Mouse (Mus musculus) embryonic facial prominence, embryonic 12.5 days (tissue): ENCODE measurements around the gene Hspa14. TPM values are rescaled to one million over a fixed set of nuclear protein-coding genes. Genes with fewer than 3 reads are reported as not detected.

Source experiments
- ATAC-seq: fragments of 200-750 bp; cut with Nextera tagmentation; 2 replicates; pipeline ENCODE4 v1.8.0; 2017; ENCODE audit not compliant: insufficient number of reproducible peaks, insufficient read depth, low FRiP score, low TSS enrichment
- H3K27ac ChIP-seq: fragments of 300-500 bp; sonication (generic); 2 replicates; pipeline ENCODE4 v1.5.1; 2016; ENCODE audit warnings: mild to moderate bottlenecking
- H3K27me3 ChIP-seq: fragments of 300-500 bp; sonication (generic); 2 replicates; pipeline ENCODE4 v1.6.1; 2016; ENCODE audit warnings: mild to moderate bottlenecking, moderate library complexity
- H3K36me3 ChIP-seq: fragments of 300-500 bp; sonication (generic); 2 replicates; pipeline ENCODE4 v1.6.1; 2016; ENCODE audit warnings: mild to moderate bottlenecking
- H3K4me1 ChIP-seq: fragments of 300-500 bp; sonication (generic); 2 replicates; pipeline ENCODE4 v1.6.1; 2016
- H3K4me2 ChIP-seq: fragments of 300-500 bp; sonication (generic); replicated peaks from 2 replicates; pipeline ENCODE4 v1.6.1; 2016; ENCODE audit warnings: mild to moderate bottlenecking, moderate library complexity
- H3K4me3 ChIP-seq: fragments of 300-500 bp; sonication (generic); 2 replicates; pipeline ENCODE4 v1.5.1; 2016; ENCODE audit warnings: mild to moderate bottlenecking
- H3K9ac ChIP-seq: fragments of 300-500 bp; sonication (generic); 2 replicates; pipeline ENCODE4 v1.6.1; 2016; ENCODE audit warnings: mild to moderate bottlenecking, moderate library complexity
- H3K9me3 ChIP-seq: fragments of 300-500 bp; sonication (generic); 2 replicates; pipeline ENCODE4 v1.6.1; 2016; ENCODE audit warnings: mild to moderate bottlenecking, moderate library complexity
- WGBS: fragments of 180-500 bp; shearing (Covaris S2); methylation state at CpG from one replicate; pipeline ENCODE4 v1.1.7; 2016; 5-methylcytosine and 5-hydroxymethylcytosine counted together
- polyA plus RNA-seq: library from polyadenylated mRNA; unstranded; fragments of >200 nt; fragmentation: Nextera tagmentation; extraction: Ambion mirVana; gene quantifications from 2 replicates; pipeline ENCODE4 v1.2.1, GENCODE M21; 2016

The Hspa14 gene
- 104 and 105 TPM in 2 replicates for polyA plus RNA-seq

GRCm38 (mm10) chr2:3512552-3513454 is at the start of gene Hspa14, which contains the start of the genes Gm45902 and Cdnf:
Gene Hspa14, minus strand, starts transcription at chr2:3512814.
Gene Gm45902, minus strand, starts transcription at chr2:3512790.
Gene Cdnf, plus strand, starts transcription at chr2:3513030.
- Histone ChIP-seq H3K9me3 (no peaks in the 10 kb centered on the region), H3K27ac (peak within 1 kb of the TSS; percentile 80; the same call in 1 of the 2 replicates), H3K36me3 (peaks cover 16% of the 10 kb centered on the region), H3K27me3 (no peaks in the 10 kb centered on the region), H3K9ac (peak within 1 kb of the TSS; percentile 86), H3K4me1 (peaks cover 9% of the 10 kb centered on the region), H3K4me3 (peak within 1 kb of the TSS; percentile 77), H3K4me2 (peak within 1 kb of the TSS; percentile 77)
- under 1% methylated on average over 60 of the region's 60 CpGs for WGBS
- ATAC-seq = peak; percentile 100

GRCm38 (mm10) chr2:3546588-3546987 is 34.0 kb upstream of the Hspa14 start:
- peaks cover 5% of the 10 kb centered on the region; the same call in 1 of the 2 replicates for H3K4me1 ChIP-seq
- no peak overlapping the region for H3K27ac ChIP-seq
- H3K36me3 ChIP-seq = no peaks in the 10 kb centered on the region
- WGBS = 2% methylated on average over 4 of the region's 4 CpGs
- no peak overlapping the region for H3K4me2 ChIP-seq
- no peak overlapping the region for H3K9ac ChIP-seq
- H3K9me3 ChIP-seq = no peaks in the 10 kb centered on the region
- no peak overlapping the region for H3K4me3 ChIP-seq
- ATAC-seq = no peak
- H3K27me3 ChIP-seq = no peaks in the 10 kb centered on the region

DNA sequence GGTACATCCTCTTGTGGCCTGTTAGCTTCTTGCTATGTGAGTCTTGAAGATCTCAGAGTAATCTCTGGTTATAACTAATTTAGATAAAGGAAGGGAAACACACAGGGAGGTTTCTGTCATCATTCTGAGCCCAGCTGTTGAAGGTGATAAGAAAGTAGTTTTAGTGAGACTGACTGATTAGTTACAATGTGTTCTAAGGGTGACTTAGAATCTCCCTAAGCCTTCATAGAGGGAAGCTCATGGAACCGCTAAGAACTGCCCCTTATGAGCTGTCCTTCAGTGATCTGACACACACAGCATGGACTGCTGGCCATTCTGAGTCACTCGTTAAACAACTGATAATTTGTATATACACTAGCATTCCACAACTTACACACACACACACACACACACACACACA is 33.4 kb upstream of the Hspa14 start:
- no peak for ATAC-seq
- Histone ChIP-seq H3K9ac (no peak overlapping the region), H3K27me3 (no peaks in the 10 kb centered on the region), H3K4me1 (peaks cover 5% of the 10 kb centered on the region; the same call in 1 of the 2 replicates), H3K4me3 (no peak overlapping the region), H3K27ac (no peak overlapping the region), H3K4me2 (no peak overlapping the region), H3K9me3 (no peaks in the 10 kb centered on the region), H3K36me3 (no peaks in the 10 kb centered on the region)
- 74% methylated on average over 2 of the region's 2 CpGs for WGBS

- Histone ChIP-seq H3K4me3 (no peak overlapping the region), H3K9me3 (no peaks in the 10 kb centered on the region), H3K27me3 (no peaks in the 10 kb centered on the region), H3K4me2 (no peak overlapping the region), H3K4me1 (peaks cover 5% of the 10 kb centered on the region; the same call in 1 of the 2 replicates), H3K36me3 (no peaks in the 10 kb centered on the region), H3K27ac (no peak overlapping the region), H3K9ac (no peak overlapping the region)
- ATAC-seq = no peak
- 71% methylated on average over 9 of the region's 9 CpGs for WGBS
Measured at GRCm38 (mm10) chr2:3541307-3542079, 28.9 kb upstream of the Hspa14 start.

- no peaks in the 10 kb centered on the region for H3K9me3 ChIP-seq
- no peaks in the 10 kb centered on the region for H3K36me3 ChIP-seq
- no peaks in the 10 kb centered on the region for H3K27me3 ChIP-seq
- H3K27ac ChIP-seq = no peak overlapping the region
- 83% methylated on average over 6 of the region's 6 CpGs for whole genome bisulfite sequencing
- no peaks in the 10 kb centered on the region for H3K4me1 ChIP-seq
- H3K9ac ChIP-seq = no peak overlapping the region
- H3K4me2 ChIP-seq = no peak overlapping the region
- ATAC-seq = no peak
- H3K4me3 ChIP-seq = no peak overlapping the region
Measured at GRCm38 (mm10) chr2:3526288-3526687, 13.7 kb upstream of the Hspa14 start.

GRCm38 (mm10) chr2:3522558-3522957 is 9.9 kb upstream of the Hspa14 start:
- 81% methylated on average over 4 of the region's 4 CpGs for WGBS
- no peak overlapping the region for H3K4me2 ChIP-seq
- H3K4me3 ChIP-seq = no peak overlapping the region
- ATAC-seq = no peak
- H3K9me3 ChIP-seq = no peaks in the 10 kb centered on the region
- no peak overlapping the region for H3K27ac ChIP-seq
- H3K9ac ChIP-seq = no peak overlapping the region
- H3K4me1 ChIP-seq = no peaks in the 10 kb centered on the region
- H3K36me3 ChIP-seq = no peaks in the 10 kb centered on the region
- no peaks in the 10 kb centered on the region for H3K27me3 ChIP-seq

DNA sequence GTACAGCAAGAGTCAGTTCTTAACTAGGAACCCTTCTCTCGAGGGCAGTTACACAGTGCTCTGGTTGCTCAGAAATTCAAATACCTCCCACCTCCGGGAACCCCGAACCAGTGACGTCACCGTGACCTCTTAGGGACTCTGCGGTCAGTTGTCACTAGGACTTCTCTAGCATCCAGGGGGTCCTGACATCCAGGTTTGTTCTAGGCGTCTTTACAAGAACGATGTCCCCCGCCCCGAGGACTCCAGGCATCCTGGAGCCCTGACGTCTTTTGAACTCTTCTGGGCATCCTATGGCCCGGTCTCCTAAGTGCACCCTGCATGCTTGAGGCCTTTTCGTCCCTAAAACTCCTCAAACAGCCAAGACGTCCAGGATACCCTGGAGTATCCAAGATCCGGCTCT is 538 bp downstream of the Hspa14 start:
- peak overlapping the region; percentile 77 for H3K4me3 ChIP-seq
- H3K9ac ChIP-seq = peak overlapping the region; percentile 86
- no peaks in the 10 kb centered on the region for H3K27me3 ChIP-seq
- ATAC-seq = no peak
- no peaks in the 10 kb centered on the region for H3K9me3 ChIP-seq
- H3K4me2 ChIP-seq = peak overlapping the region; percentile 77
- under 1% methylated on average over 15 of the region's 15 CpGs for WGBS
- H3K36me3 ChIP-seq = peaks cover 20% of the 10 kb centered on the region
- peaks cover 9% of the 10 kb centered on the region for H3K4me1 ChIP-seq
- peak overlapping the region; percentile 80; the same call in 1 of the 2 replicates for H3K27ac ChIP-seq

DNA sequence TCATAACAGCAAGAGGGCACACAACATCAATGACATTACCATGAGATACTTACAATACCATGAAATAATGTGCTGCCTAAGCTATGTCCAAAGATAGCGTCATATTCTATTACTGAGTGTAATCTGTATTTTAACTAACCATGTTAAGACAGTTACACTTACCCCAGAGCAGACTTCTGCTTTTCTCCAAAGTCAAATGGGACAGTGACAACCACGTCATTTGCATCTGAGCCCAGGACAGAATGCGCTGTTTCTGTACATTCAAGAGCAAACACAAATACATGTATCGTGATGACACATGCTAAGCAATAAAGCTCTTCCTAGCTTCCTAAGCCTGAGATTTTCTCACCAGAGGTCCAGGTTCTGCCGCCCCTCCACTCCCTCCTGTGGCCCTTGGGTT is 11.7 kb downstream of the Hspa14 start:
- 96% methylated on average over 5 of the region's 5 CpGs for WGBS
- no peaks in the 10 kb centered on the region for H3K9me3 ChIP-seq
- H3K9ac ChIP-seq = no peak overlapping the region
- ATAC-seq = no peak
- H3K27ac ChIP-seq = no peak overlapping the region
- H3K4me3 ChIP-seq = no peak overlapping the region
- no peaks in the 10 kb centered on the region for H3K4me1 ChIP-seq
- H3K4me2 ChIP-seq = no peak overlapping the region
- peaks cover 53% of the 10 kb centered on the region for H3K36me3 ChIP-seq
- no peaks in the 10 kb centered on the region for H3K27me3 ChIP-seq

DNA sequence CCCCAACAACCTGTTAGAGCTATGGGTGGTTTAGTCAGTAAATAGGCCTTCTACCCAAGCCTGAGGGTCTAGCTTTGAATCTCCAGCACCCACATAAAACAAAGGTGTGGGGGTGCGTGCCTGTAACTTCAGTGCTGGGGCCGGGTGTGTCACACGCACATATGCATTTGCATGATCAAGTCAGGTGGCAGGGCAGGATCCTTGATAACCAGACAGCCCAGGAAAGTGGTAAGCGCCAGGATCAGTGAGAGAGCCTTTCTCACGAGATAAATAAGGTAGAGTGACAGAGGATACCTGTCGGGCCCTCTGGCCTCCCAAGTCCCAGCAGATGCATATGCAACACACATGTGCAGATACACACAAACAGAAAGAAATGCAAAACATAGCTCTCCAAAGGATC is 13.1 kb downstream of the Hspa14 start:
- Histone ChIP-seq H3K4me1 (no peaks in the 10 kb centered on the region), H3K27ac (no peak overlapping the region), H3K36me3 (peaks cover 60% of the 10 kb centered on the region), H3K9me3 (no peaks in the 10 kb centered on the region), H3K4me3 (no peak overlapping the region), H3K27me3 (no peaks in the 10 kb centered on the region), H3K4me2 (no peak overlapping the region), H3K9ac (no peak overlapping the region)
- no peak for ATAC-seq
- 89% methylated on average over 6 of the region's 6 CpGs for WGBS

DNA sequence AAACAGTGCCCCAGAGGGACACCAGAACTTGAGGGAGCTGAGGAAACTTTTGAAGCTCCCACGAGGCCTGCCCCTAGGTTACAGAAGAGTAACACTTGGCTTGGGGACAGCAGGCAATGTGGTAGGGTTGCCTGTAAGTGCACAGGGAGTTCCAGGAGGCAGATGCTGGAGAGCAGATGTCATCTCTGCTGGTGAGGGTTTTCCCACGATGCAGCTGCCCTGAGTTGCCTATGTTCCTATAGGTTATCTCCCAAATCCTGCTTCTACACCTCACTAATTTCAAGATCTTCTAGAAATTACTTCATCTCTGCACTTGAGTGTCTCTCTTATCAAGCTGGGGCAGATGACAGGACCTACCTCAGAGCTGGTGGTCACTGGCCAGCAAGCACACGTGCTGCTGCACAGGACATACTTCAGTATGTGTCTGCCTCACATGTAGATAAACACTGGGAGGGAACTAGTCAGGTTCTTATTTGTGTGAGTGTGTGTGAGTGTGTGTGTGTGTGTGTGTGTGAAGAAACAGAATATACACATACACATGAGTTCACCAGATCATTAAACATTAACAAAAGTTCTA is 18.7 kb downstream of the Hspa14 start:
- Histone ChIP-seq H3K4me3 (no peak overlapping the region), H3K4me2 (no peak overlapping the region), H3K27me3 (no peaks in the 10 kb centered on the region), H3K9me3 (no peaks in the 10 kb centered on the region), H3K4me1 (no peaks in the 10 kb centered on the region), H3K27ac (no peak overlapping the region), H3K9ac (no peak overlapping the region), H3K36me3 (peaks cover 83% of the 10 kb centered on the region)
- 93% methylated on average over 3 of the region's 3 CpGs for WGBS
- ATAC-seq = no peak

- Histone ChIP-seq H3K27me3 (no peaks in the 10 kb centered on the region), H3K4me1 (no peaks in the 10 kb centered on the region), H3K4me2 (no peak overlapping the region), H3K9ac (no peak overlapping the region), H3K27ac (no peak overlapping the region), H3K9me3 (no peaks in the 10 kb centered on the region), H3K4me3 (no peak overlapping the region), H3K36me3 (peaks cover 54% of the 10 kb centered on the region)
- no peak for ATAC-seq
- WGBS = 81% methylated on average over 3 of the region's 3 CpGs
Measured at GRCm38 (mm10) chr2:3489816-3490215, 22.8 kb downstream of the Hspa14 start.
